Mouse (Mus musculus) testis, postnatal 10 days (tissue): ENCODE results near the gene Hirip3.

Experiments used
- DNase-seq: peaks from one replicate; pipeline ENCODE4 v3.0.0; 2021; ENCODE audit warnings: low spot score

The Hirip3 gene

GRCm38 (mm10) chr7:126914844-126915243 lies 53.1 kb downstream of the Hirip3 start:
- no peak for DNase-seq
